Mouse (Mus musculus) spleen, adult 2 months (tissue): ENCODE results near the gene Itfg2. TPM values are rescaled to one million over a fixed set of nuclear protein-coding genes. Genes with fewer than 3 reads are reported as not detected.

Experiments
- DNase-seq, 2 experiments: peaks; one replicate each; pipeline versions ENCODE4 v3.0.0 to v3.0.0-alpha.2; 2012 to 2021; ENCODE audit warnings: low spot score in 2 of 2, low read depth in 1 of 2
- H3K27ac ChIP-seq: fragments of 200-500 bp; 2 replicates; pipeline ENCODE4 v1.5.1; 2012; ENCODE audit warnings: low read length, inconsistent platforms; ENCODE audit not compliant: insufficient read depth
- H3K27me3 ChIP-seq: fragments of 200-500 bp; 2 replicates; pipeline ENCODE4 v1.6.1; 2012; ENCODE audit warnings: mild to moderate bottlenecking, moderate library complexity, low read length, inconsistent platforms; ENCODE audit not compliant: control insufficient read depth, insufficient read depth
- H3K36me3 ChIP-seq: fragments of 200-500 bp; 2 replicates; pipeline ENCODE4 v1.6.1; 2012; ENCODE audit warnings: mild to moderate bottlenecking, low read length, inconsistent platforms; ENCODE audit not compliant: control insufficient read depth, insufficient read depth
- H3K4me1 ChIP-seq: fragments of 200-500 bp; 2 replicates; pipeline ENCODE4 v1.6.1; 2011; ENCODE audit warnings: inconsistent platforms; ENCODE audit not compliant: control insufficient read depth, insufficient read depth, insufficient read length
- H3K4me3 ChIP-seq: fragments of 200-500 bp; 2 replicates; pipeline ENCODE4 v1.5.1; 2011; ENCODE audit warnings: mild to moderate bottlenecking, inconsistent platforms; ENCODE audit not compliant: insufficient read depth, insufficient read length; ENCODE audit errors: extremely low read depth
- CTCF ChIP-seq: fragments of 200-500 bp; IDR thresholded peaks from 2 replicates; pipeline ENCODE4 v1.5.1; 2011; ENCODE audit warnings: mild to moderate bottlenecking, inconsistent platforms; ENCODE audit not compliant: insufficient read depth, insufficient read length, insufficient replicate concordance; ENCODE audit errors: extremely low read depth
- POLR2A ChIP-seq: fragments of 200-500 bp; IDR thresholded peaks from 2 replicates; pipeline ENCODE4 v1.6.1; 2011; ENCODE audit warnings: low read depth, low read length, inconsistent platforms
- WGBS: fragments of 180-500 bp; shearing (Covaris S2); methylation state at CpG from one replicate; pipeline ENCODE4 v1.1.7; 2018; 5-methylcytosine and 5-hydroxymethylcytosine counted together
- polyA plus RNA-seq: library from polyadenylated mRNA; depleted of rRNA; stranded (reverse); fragments of >200 nt; gene quantifications from 2 replicates; pipeline ENCODE4 v1.2.3, GENCODE M21; 2012; rRNA removed

Gene Itfg2
- polyA plus RNA-seq, result 23.0 and 32.6 TPM in 2 replicates

DNA sequence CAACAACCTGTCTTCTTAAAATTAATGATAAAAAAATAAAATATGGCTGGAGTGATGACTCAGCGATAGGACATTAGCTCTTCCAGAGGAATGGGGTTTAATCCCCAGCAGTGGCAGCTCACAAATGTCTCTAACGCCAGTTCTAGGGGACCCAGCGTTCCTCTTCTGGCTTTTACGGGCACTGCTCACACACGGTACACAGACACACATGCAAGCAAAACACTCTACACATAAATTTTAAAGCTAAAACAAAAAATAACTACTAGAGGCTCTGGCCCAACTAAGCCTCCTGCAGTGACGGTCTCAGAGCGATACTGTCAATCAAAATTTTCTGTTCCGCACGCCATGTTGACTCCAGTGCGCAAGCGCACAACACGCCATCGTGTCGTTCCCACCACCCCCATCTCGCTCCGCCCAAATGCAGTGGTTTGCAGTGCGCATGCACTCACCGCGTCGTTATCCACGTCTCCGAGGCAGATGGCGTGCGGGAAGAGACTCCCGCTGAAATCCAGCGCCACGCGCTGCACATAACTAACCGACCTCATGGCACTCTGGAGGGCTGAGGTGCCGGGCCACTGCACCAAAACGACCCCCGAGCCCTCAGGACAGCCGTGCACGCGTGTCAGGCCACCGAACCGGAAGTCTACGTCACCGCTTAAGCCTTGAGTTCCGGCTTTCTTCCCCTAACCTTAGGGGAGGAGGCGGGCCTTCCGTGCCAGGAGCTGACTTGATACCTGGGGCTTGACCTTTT is at the start of gene Itfg2:
Gene Itfg2, minus strand, starts transcription at position 663 of the 751 bp plus-strand sequence.
- no peak for TF ChIP-seq CTCF
- TF ChIP-seq POLR2A, result peak; percentile 61
- H3K4me1 ChIP-seq, result peaks cover 2% of the 10 kb centered on the region; the same call in 1 of the 2 replicates
- peak; percentile 92 to 96 for DNase-seq

DNA sequence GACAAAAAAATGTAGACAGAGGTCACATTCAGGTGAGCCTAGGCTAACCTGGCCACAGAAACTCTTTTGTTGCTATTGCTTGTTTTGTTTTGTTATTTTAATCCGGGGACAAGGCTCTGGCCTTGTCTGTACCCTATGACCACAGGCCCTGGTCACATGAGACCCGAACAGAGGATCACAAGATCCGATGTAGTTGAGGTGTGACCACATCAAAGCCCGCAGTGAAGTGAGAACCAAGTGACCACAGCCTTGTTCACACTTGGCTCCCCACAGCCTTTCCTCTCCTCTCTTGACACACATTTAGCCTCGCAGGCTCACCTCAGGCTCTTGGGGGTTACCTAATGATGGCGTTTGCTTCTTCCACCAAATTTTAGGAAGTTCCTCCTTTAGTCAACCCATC is 49.4 kb upstream of the Itfg2 start:
- DNase-seq, result no peak
- TF ChIP-seq POLR2A (no peak), CTCF (no peak)
- Histone ChIP-seq H3K27ac (no peak overlapping the region), H3K4me1 (no peaks in the 10 kb centered on the region), H3K27me3 (no peaks in the 10 kb centered on the region), H3K4me3 (no peak overlapping the region), H3K36me3 (no peaks in the 10 kb centered on the region)
- 64% methylated on average over 6 of the region's 6 CpGs for WGBS

More for the DNA sequence above, at the start of gene Itfg2:
- Histone ChIP-seq H3K4me3 (peak within 1 kb of the TSS; percentile 74), H3K27ac (peak within 1 kb of the TSS; percentile 96), H3K36me3 (no peaks in the 10 kb centered on the region), H3K27me3 (no peaks in the 10 kb centered on the region)
- under 1% methylated on average over 42 of the region's 42 CpGs for WGBS

DNA sequence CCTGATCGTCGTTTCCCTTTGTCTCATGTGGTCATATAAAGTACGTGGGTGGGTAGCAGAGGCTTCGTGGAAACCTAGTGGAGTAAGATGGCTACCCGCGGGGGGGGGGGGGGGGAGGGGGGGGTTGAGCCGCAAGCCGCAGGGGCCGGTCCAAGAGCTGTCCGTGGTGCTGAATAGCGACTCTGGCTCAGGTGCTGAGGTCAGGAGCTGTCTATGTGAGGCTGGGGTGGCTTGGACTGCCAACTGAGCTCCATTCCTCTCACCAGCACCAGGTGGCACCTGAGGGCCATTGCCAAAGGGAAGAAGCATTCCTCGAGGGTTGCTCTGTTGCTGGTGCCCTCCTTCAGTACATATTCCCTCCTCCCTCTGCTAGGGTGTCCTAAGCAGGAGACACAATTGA is 44.7 kb upstream of the Itfg2 start:
- DNase-seq, result peak in 1 of 2 experiments; percentile 12
- Histone ChIP-seq H3K27ac (no peak overlapping the region), H3K36me3 (no peaks in the 10 kb centered on the region), H3K27me3 (no peaks in the 10 kb centered on the region), H3K4me3 (no peak overlapping the region), H3K4me1 (no peaks in the 10 kb centered on the region)
- WGBS, result 3% methylated on average over 10 of the region's 12 CpGs
- TF ChIP-seq POLR2A, result no peak
- no peak for TF ChIP-seq CTCF

DNA sequence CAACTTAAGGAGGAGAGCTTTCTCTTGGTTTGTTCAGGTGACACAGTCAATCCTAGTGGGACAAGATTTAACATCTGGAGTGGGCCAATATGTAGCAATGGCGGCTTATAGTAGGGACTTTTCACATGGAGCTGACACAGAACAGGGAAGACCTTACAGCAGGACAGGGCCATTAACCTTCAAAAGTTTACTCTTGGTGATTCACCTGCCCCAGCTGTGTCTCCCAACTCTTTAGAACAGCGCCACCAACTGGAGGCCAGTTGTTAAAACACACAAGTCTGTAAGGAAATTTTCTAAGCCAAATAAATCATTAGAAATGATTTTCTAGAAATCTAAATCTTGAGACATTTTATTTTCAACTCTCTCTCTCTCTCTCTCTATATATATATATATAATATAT is 42.6 kb upstream of the Itfg2 start:
- no peak for DNase-seq
- H3K27ac ChIP-seq, result no peak overlapping the region
- TF ChIP-seq CTCF (no peak), POLR2A (no peak)
- H3K36me3 ChIP-seq, result no peaks in the 10 kb centered on the region
- H3K4me1 ChIP-seq, result no peaks in the 10 kb centered on the region
- WGBS, result 45% methylated on average over 2 of the region's 2 CpGs
- no peak overlapping the region for H3K4me3 ChIP-seq
- H3K27me3 ChIP-seq, result no peaks in the 10 kb centered on the region

DNA sequence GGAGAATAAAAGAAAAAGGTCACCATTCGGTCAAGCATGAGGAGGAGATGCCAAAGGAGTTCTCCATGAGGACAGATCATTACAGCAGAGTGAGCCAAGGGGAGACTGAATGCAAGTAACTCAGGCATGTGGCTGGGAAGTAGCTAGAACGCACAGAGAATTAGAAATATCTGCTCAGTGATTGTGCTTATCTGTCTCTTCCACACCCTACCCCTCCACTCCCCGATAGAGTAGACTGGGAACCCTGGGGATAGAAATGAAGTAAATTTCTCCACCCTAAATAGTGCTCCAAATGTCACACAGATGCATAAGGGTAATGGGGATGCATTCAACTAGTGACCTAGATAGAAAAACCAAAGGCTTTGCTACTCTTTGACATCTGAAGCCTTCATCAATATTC is 41.8 kb upstream of the Itfg2 start:
- 76% methylated on average over 3 of the region's 3 CpGs for WGBS

DNA sequence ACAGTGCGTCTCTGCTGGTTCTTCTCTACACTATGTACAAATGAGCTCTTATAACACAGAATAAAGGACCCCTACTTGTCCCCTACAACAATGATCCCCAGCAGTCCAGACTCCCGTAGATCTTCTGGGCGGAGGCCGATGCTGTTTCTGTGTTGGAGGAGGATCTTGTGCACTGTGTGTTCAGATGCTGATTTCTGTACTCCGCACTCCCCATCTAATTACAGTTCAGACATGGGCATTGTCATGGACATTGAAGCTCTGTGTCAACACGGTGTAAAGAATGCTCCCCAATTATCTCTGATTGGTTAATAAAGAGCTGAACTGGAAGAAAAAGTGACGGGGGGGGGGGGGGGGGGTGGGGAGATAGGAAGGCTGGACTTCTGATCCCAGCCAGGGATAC is 41.3 kb upstream of the Itfg2 start:
- Histone ChIP-seq H3K36me3 (no peaks in the 10 kb centered on the region), H3K27ac (no peak overlapping the region), H3K27me3 (no peaks in the 10 kb centered on the region), H3K4me1 (no peaks in the 10 kb centered on the region), H3K4me3 (no peak overlapping the region)
- no peak for DNase-seq
- WGBS, result 78% methylated on average over 7 of the region's 7 CpGs
- TF ChIP-seq CTCF (no peak), POLR2A (no peak)

More for the DNA sequence above, 41.8 kb upstream of the Itfg2 start:
- no peaks in the 10 kb centered on the region for H3K36me3 ChIP-seq
- no peaks in the 10 kb centered on the region for H3K27me3 ChIP-seq
- TF ChIP-seq CTCF, result no peak
- H3K4me3 ChIP-seq, result no peak overlapping the region
- no peak for DNase-seq
- no peak overlapping the region for H3K27ac ChIP-seq
- no peaks in the 10 kb centered on the region for H3K4me1 ChIP-seq

DNA sequence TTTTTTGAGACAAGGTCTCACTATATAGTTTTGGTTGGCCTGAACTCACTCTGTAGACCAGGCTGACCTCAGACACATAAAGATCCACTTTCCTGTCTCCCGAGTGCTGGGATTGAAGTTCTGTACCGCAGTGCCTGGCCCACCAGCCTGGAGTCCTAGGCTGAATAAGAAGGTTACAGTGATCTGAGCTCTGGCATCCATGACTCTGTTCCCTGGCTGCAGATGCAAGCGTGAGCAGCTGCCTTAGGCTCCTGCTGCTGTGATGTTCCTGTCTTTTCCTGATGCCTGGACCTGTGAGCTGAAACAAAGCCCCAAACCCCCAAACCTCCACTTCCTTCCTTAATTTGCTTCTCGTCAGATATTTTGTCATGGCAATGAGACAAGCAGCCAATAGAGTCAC is 40.3 kb upstream of the Itfg2 start:
- H3K4me3 ChIP-seq, result no peak overlapping the region
- H3K36me3 ChIP-seq, result no peaks in the 10 kb centered on the region
- H3K27ac ChIP-seq, result no peak overlapping the region
- H3K27me3 ChIP-seq, result no peaks in the 10 kb centered on the region
- 65% methylated on average over 4 of the region's 4 CpGs for WGBS
- no peaks in the 10 kb centered on the region for H3K4me1 ChIP-seq
- no peak for TF ChIP-seq CTCF
- no peak for TF ChIP-seq POLR2A
- no peak for DNase-seq
